Mouse (Mus musculus): Measurements from ENCODE around the gene Ptch2. TPM values are rescaled to one million over a fixed set of nuclear protein-coding genes. Genes with fewer than 3 reads are reported as not detected.

The Ptch2 gene
- polyA plus RNA-seq (2017; shearing (Covaris generic)): not detected

GRCm38 (mm10) chr4:117095551-117096452 lies at the start of gene Ptch2:
TSS of gene Ptch2 (plus strand) at chr4:117096075.

GRCm38 (mm10) chr4:117125348-117125909 lies 29.6 kb downstream of the Ptch2 start, which contains the start of gene Btbd19:
TSS of gene Btbd19 (minus strand) at chr4:117125725.

GRCm38 (mm10) chr4:117126675-117127290 lies 30.9 kb downstream of the Ptch2 start, which contains the start of gene Tctex1d4:
TSS of gene Tctex1d4 (plus strand) at chr4:117126794.

GRCm38 (mm10) chr4:117133817-117134600 lies 38.1 kb downstream of the Ptch2 start, which contains the start of gene Plk3:
TSS of gene Plk3 (minus strand) at chr4:117133963.

GRCm38 (mm10) chr4:117155792-117156355 lies 60.0 kb downstream of the Ptch2 start, which contains the start of gene Rps8:
TSS of gene Rps8 (minus strand) at chr4:117156243.

Other genes with a start within 250 kb of the Ptch2 start
- 0.12 TPM for gene Zswim5, start 218.7 kb upstream of the Ptch2 start, polyA plus RNA-seq (2017; shearing (Covaris generic))
- 60.9 TPM for gene Urod, start 101.7 kb upstream of the Ptch2 start, polyA plus RNA-seq (2017; shearing (Covaris generic))
- gene Hectd3, start 100.8 kb upstream of the Ptch2 start, polyA plus RNA-seq (2017; shearing (Covaris generic)): 30.9 TPM
- 21.4 TPM for gene Eif2b3, start 76.7 kb upstream of the Ptch2 start, polyA plus RNA-seq (2017; shearing (Covaris generic))
- gene Btbd19, start 29.6 kb downstream of the Ptch2 start, polyA plus RNA-seq (2017; shearing (Covaris generic)): 22.4 TPM
- gene Tctex1d4, start 30.7 kb downstream of the Ptch2 start, polyA plus RNA-seq (2017; shearing (Covaris generic)): not detected
- gene Plk3, start 37.9 kb downstream of the Ptch2 start, polyA plus RNA-seq (2017; shearing (Covaris generic)): 59.7 TPM
- gene Rps8, start 60.2 kb downstream of the Ptch2 start, polyA plus RNA-seq (2017; shearing (Covaris generic)): 707 TPM
- not detected for gene Kif2c, start 86.6 kb downstream of the Ptch2 start, polyA plus RNA-seq (2017; shearing (Covaris generic))
- gene Tmem53, start 155.9 kb downstream of the Ptch2 start, polyA plus RNA-seq (2017; shearing (Covaris generic)): not detected
- gene Armh1, start 156.1 kb downstream of the Ptch2 start, polyA plus RNA-seq (2017; shearing (Covaris generic)): not detected

All from naive thymus-derived CD4-positive, alpha-beta T cell, adult 5 months (primary cell).